Mouse (Mus musculus) urinary bladder, adult 18-20 months (tissue): ENCODE measurements around the gene Ajuba.
A peak's percentile ranks its signal among the peaks of the same experiment; 100 is the strongest.

Experiments used
- DNase-seq, 2 experiments: peaks; one replicate each; pipeline ENCODE4 v3.0.0; 2022; ENCODE audit warnings: low spot score in 2 of 2, mixed read lengths in 2 of 2

Gene Ajuba

GRCm38 (mm10) chr14:54544703-54545102 is 32.7 kb downstream of the Ajuba start:
- DNase-seq, result no peak

GRCm38 (mm10) chr14:54540771-54541170 is 36.6 kb downstream of the Ajuba start:
- no peak for DNase-seq

GRCm38 (mm10) chr14:54538580-54538979 is 38.8 kb downstream of the Ajuba start:
- DNase-seq, result no peak

- peak; percentile 60 to 72 for DNase-seq
Measured at GRCm38 (mm10) chr14:54528446-54529111, 48.8 kb downstream of the Ajuba start.

- no peak for DNase-seq
Measured at GRCm38 (mm10) chr14:54528007-54528393, 49.4 kb downstream of the Ajuba start.

GRCm38 (mm10) chr14:54527227-54528006 is 49.9 kb downstream of the Ajuba start:
- DNase-seq, result peak in 1 of 2 experiments; percentile 22

GRCm38 (mm10) chr14:54523600-54523999 is 53.8 kb downstream of the Ajuba start:
- DNase-seq, result no peak
